Mouse (Mus musculus) limb, embryonic 11.5 days (tissue): ENCODE measurements around the gene Hikeshi. TPM values are rescaled to one million over a fixed set of nuclear protein-coding genes. Genes with fewer than 3 reads are reported as not detected.

Source experiments
- ATAC-seq: fragments of 200-750 bp; cut with Nextera tagmentation; 2 replicates; pipeline ENCODE4 v1.8.0; 2017; ENCODE audit warnings: low read depth; ENCODE audit not compliant: insufficient number of reproducible peaks, low FRiP score, low TSS enrichment
- DNase-seq: peaks from one replicate; pipeline ENCODE4 v3.0.0-alpha.2; 2015; ENCODE audit warnings: low spot score
- H3K27ac ChIP-seq: fragments of 300-500 bp; sonication (generic); replicated peaks from 2 replicates; pipeline ENCODE4 v1.5.1; 2014; ENCODE audit warnings: low read depth, mild to moderate bottlenecking, low read length
- H3K27me3 ChIP-seq: fragments of 300-500 bp; sonication (generic); 2 replicates; pipeline ENCODE4 v1.6.1; 2014; ENCODE audit warnings: mild to moderate bottlenecking, low read length, mixed read lengths; ENCODE audit not compliant: control insufficient read depth, insufficient read depth
- H3K36me3 ChIP-seq: fragments of 300-500 bp; sonication (generic); 2 replicates; pipeline ENCODE4 v1.6.1; 2014; ENCODE audit warnings: mild to moderate bottlenecking, low read length, moderate library complexity, mixed read lengths; ENCODE audit not compliant: control insufficient read depth, insufficient read depth
- H3K4me1 ChIP-seq: fragments of 300-500 bp; sonication (generic); 2 replicates; pipeline ENCODE4 v1.6.1; 2014; ENCODE audit warnings: low read length, mixed read lengths; ENCODE audit not compliant: control insufficient read depth, insufficient read depth
- H3K4me2 ChIP-seq: fragments of 300-500 bp; sonication (generic); 2 replicates; pipeline ENCODE4 v1.6.1; 2014; ENCODE audit warnings: low read depth, mild to moderate bottlenecking, moderate library complexity; ENCODE audit not compliant: severe bottlenecking
- H3K4me3 ChIP-seq: fragments of 300-500 bp; sonication (generic); 2 replicates; pipeline ENCODE4 v1.5.1; 2014; ENCODE audit warnings: low read depth, low read length
- H3K9ac ChIP-seq: fragments of 300-500 bp; sonication (generic); 2 replicates; pipeline ENCODE4 v1.6.1; 2014; ENCODE audit warnings: mild to moderate bottlenecking, low read length
- H3K9me3 ChIP-seq: fragments of 300-500 bp; sonication (generic); 2 replicates; pipeline ENCODE4 v1.6.1; 2016; ENCODE audit warnings: low read length; ENCODE audit not compliant: control insufficient read depth
- WGBS: fragments of 180-500 bp; shearing (Covaris S2); extraction: QIAGEN DNeasy Blood & Tissue Kit; methylation state at CpG from one replicate; pipeline ENCODE4 v1.1.7; 2014; 5-methylcytosine and 5-hydroxymethylcytosine counted together
- polyA plus RNA-seq: library from polyadenylated mRNA; unstranded; fragments of >200 nt; fragmentation: Nextera tagmentation; extraction: Ambion mirVana; gene quantifications from 2 replicates; pipeline ENCODE4 v1.2.1, GENCODE M21; 2014

Gene Hikeshi
- polyA plus RNA-seq, 1 experiment from 2014 or later: 149 TPM

DNA sequence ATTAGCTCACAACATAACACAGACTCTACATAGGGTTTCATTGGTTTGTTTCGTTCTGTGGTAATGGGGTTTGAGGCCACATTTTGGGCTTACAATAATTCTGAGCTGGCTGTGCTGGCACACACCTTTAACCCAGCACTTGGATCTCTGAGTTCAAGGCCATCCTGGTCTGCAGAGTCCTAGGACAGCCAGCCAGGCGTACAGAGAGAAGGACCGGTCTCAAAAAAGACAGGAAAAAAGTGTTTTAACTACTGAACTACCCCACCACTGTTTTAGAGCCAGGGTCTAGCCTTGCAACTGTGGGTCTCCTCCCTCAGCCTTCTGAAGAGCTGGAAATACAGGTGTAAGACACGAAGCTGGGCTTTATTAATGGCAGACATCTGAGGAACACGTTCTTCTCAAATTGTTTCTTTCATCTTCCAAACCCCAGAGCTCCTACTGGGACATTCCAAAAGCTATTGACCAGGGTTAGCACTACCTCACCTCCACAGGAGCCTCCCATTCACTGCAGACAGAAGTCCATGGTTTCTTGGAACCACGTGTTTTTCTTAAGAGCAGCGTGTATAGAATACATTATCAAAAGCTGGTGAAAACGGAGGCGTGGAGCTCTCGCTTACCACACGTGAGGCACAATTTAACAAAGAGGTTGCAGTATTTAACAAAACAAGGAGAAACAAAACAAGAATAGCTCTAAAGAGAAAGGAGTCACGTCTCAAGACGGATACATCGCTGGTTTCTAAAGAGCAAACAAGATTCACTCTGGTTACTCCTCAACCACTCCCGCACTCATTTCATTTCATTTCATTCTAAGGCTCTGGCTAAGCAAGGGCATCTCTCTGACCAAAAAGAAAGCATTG is 1.3 kb downstream of the Hikeshi start:
- 63% methylated on average over 15 of the region's 15 CpGs for WGBS
- Histone ChIP-seq H3K27me3 (no peaks in the 10 kb centered on the region), H3K4me2 (peak overlapping the region; percentile 62), H3K4me3 (peak overlapping the region; percentile 77), H3K9ac (peak overlapping the region; percentile 23; the same call in 1 of the 2 replicates), H3K9me3 (no peaks in the 10 kb centered on the region), H3K36me3 (no peaks in the 10 kb centered on the region), H3K4me1 (peaks cover 4% of the 10 kb centered on the region; the same call in 1 of the 2 replicates), H3K27ac (no peak overlapping the region)
- no peak for DNase-seq
- no peak for ATAC-seq

- H3K4me3 ChIP-seq: no peak overlapping the region
- no peaks in the 10 kb centered on the region for H3K27me3 ChIP-seq
- no peak for DNase-seq
- H3K9ac ChIP-seq: no peak overlapping the region
- H3K27ac ChIP-seq: no peak overlapping the region
- 93% methylated on average over 15 of the region's 15 CpGs for WGBS
- H3K9me3 ChIP-seq: no peaks in the 10 kb centered on the region
- H3K4me2 ChIP-seq: no peak overlapping the region
- no peaks in the 10 kb centered on the region for H3K4me1 ChIP-seq
- H3K36me3 ChIP-seq: 0 out of 2 replicates have a peak, but pooled peaks cover 2% of the 10 kb centered on the region
- no peak for ATAC-seq
Observed at GRCm38 (mm10) chr7:89923441-89924180, 17.4 kb downstream of the Hikeshi start.

DNA sequence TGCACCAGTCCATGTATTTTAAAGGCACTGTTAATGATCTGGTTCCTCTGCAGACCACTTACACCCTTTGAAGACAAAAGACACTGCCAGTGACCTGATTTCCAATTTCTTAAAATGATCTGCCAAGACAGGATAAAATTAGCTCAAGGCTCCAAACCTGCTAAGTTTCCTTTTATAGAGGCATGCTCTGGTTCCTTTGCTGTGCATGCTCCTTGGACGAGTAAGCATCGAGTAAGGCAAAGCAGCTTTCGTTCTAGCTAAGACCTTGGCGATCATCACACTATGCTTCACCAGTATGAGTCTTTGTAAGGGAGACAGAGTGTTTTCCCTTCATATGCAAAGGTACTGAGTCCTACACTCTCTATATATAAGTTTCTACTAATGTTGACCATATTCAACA is 23.2 kb downstream of the Hikeshi start:
- H3K9ac ChIP-seq: no peak overlapping the region
- no peaks in the 10 kb centered on the region for H3K9me3 ChIP-seq
- no peak for ATAC-seq
- no peak for DNase-seq
- H3K4me2 ChIP-seq: no peak overlapping the region
- H3K27me3 ChIP-seq: no peaks in the 10 kb centered on the region
- WGBS: 88% methylated on average over 4 of the region's 4 CpGs
- no peaks in the 10 kb centered on the region for H3K4me1 ChIP-seq
- H3K4me3 ChIP-seq: no peak overlapping the region
- H3K36me3 ChIP-seq: peaks cover 2% of the 10 kb centered on the region; the same call in 1 of the 2 replicates
- no peak overlapping the region for H3K27ac ChIP-seq

DNA sequence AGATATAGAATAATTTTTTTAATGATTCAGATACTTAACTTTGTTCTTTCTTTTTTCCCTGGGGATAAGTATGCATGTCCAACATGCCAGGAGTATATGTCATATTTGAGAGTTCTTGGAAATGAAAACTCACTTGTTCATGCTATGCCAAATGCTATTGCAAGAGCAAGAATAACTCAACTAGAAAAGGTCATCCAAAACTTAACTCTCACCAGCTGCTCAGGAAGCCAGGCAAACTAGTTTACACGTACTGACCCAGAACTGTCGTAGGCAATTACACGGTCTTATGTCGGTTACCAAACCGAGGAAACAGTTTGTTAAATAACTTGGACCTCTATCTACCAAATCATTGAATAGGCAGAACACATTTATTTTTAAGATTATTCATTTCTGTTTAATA is 24.3 kb downstream of the Hikeshi start:
- Histone ChIP-seq H3K4me2 (no peak overlapping the region), H3K9ac (no peak overlapping the region), H3K27me3 (no peaks in the 10 kb centered on the region), H3K9me3 (no peaks in the 10 kb centered on the region), H3K4me1 (no peaks in the 10 kb centered on the region), H3K27ac (no peak overlapping the region), H3K36me3 (peaks cover 2% of the 10 kb centered on the region; the same call in 1 of the 2 replicates), H3K4me3 (no peak overlapping the region)
- DNase-seq: no peak
- no peak for ATAC-seq
- 94% methylated on average over 5 of the region's 5 CpGs for WGBS

GRCm38 (mm10) chr7:89913432-89914158 is 27.4 kb downstream of the Hikeshi start:
- Histone ChIP-seq H3K9ac (no peak overlapping the region), H3K4me1 (no peaks in the 10 kb centered on the region), H3K9me3 (no peaks in the 10 kb centered on the region), H3K36me3 (peaks cover 2% of the 10 kb centered on the region; the same call in 1 of the 2 replicates), H3K27ac (no peak overlapping the region), H3K4me3 (no peak overlapping the region), H3K27me3 (no peaks in the 10 kb centered on the region), H3K4me2 (no peak overlapping the region)
- no peak for DNase-seq
- ATAC-seq: no peak
- 61% methylated on average over 3 of the region's 3 CpGs for WGBS

GRCm38 (mm10) chr7:89912356-89912755 is 28.6 kb downstream of the Hikeshi start:
- Histone ChIP-seq H3K4me3 (no peak overlapping the region), H3K27ac (no peak overlapping the region), H3K36me3 (no peaks in the 10 kb centered on the region), H3K27me3 (no peaks in the 10 kb centered on the region), H3K9me3 (no peaks in the 10 kb centered on the region), H3K4me1 (no peaks in the 10 kb centered on the region), H3K9ac (no peak overlapping the region), H3K4me2 (no peak overlapping the region)
- ATAC-seq: no peak
- no peak for DNase-seq
- 91% methylated on average over 3 of the region's 3 CpGs for WGBS

- H3K9ac ChIP-seq: no peak overlapping the region
- no peaks in the 10 kb centered on the region for H3K4me1 ChIP-seq
- no peaks in the 10 kb centered on the region for H3K9me3 ChIP-seq
- no peaks in the 10 kb centered on the region for H3K36me3 ChIP-seq
- H3K27ac ChIP-seq: no peak overlapping the region
- no peaks in the 10 kb centered on the region for H3K27me3 ChIP-seq
- no peak for ATAC-seq
- no peak overlapping the region for H3K4me2 ChIP-seq
- no peak overlapping the region for H3K4me3 ChIP-seq
- 67% methylated on average over 4 of the region's 4 CpGs for WGBS
- DNase-seq: no peak
Observed at GRCm38 (mm10) chr7:89909711-89910110, 31.3 kb downstream of the Hikeshi start.
